Mouse (Mus musculus) bone marrow, adult 2 months (tissue): ENCODE measurements at regions not wholly inside any gene's neighbourhood (a gene's known extent, or its start where the extent isn't known, plus 50 kb on each side); places are given as distances from the start of the nearest gene placed in this dataset.

Experiments used
- H3K27ac ChIP-seq: fragments of 200-500 bp; 2 replicates; pipeline ENCODE4 v1.5.1; 2012; ENCODE audit warnings: low read depth, mild to moderate bottlenecking, control low read depth, inconsistent platforms, low read length; ENCODE audit not compliant: control insufficient read depth, poor library complexity, insufficient read depth
- H3K4me1 ChIP-seq: fragments of 200-500 bp; 2 replicates; pipeline ENCODE4 v1.6.1; 2011; ENCODE audit warnings: low read length; ENCODE audit not compliant: control insufficient read depth, insufficient read depth
- H3K4me3 ChIP-seq: fragments of 200-500 bp; replicated peaks from 2 replicates; pipeline ENCODE3; 2011; ENCODE audit warnings: mild to moderate bottlenecking, low read depth, low read length, control low read depth; ENCODE audit not compliant: control insufficient read depth
- CTCF ChIP-seq: fragments of 200-500 bp; IDR thresholded peaks from 2 replicates; pipeline ENCODE4 v1.5.1; 2011; ENCODE audit warnings: low read length, control low read depth; ENCODE audit not compliant: control insufficient read depth, insufficient read depth
- POLR2A ChIP-seq: fragments of 200-500 bp; IDR thresholded peaks from 2 replicates; pipeline ENCODE4 v1.6.1; 2011; ENCODE audit warnings: low read depth, mild to moderate bottlenecking, control low read depth, low read length, borderline replicate concordance; ENCODE audit not compliant: control insufficient read depth
- WGBS: fragments of 180-500 bp; shearing (Covaris S2); methylation state at CpG from one replicate; pipeline ENCODE4 v1.1.7; 2018; 5-methylcytosine and 5-hydroxymethylcytosine counted together

DNA sequence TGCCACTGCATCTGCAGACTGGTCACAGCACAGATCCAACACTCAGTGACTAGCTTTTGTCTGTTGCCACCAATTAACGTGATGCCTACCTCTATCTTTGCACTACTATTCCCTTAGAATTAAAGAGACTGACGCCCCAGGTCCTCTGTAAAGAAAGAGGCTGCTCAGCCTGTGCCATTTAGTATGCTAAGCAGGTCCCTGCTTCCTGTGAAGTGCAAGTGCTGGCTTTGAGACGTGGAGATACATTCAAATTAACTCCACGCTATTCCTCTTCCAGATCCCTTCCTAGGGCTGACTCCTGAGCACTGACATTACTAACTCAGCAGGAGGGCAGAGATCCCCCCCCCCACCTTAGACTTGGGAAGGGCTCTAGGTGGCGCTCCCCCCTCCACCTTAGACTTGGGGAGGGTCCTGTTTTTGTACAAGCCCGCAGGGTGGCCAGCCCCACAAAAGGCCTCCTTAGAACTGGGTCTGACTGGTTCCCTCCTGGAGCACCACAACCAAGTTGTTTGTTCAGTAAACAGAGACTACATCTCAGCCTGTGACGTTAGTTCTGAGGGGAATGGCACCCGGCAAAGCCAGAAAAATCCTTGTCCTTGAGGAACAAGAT lies 184.0 kb downstream of the Gm26897 start:
- TF ChIP-seq POLR2A (no peak), CTCF (no peak)
- Histone ChIP-seq H3K4me3 (no peak overlapping the region), H3K4me1 (no peaks in the 10 kb centered on the region), H3K27ac (no peak overlapping the region)
- WGBS: 34% methylated on average over 8 of the region's 8 CpGs

DNA sequence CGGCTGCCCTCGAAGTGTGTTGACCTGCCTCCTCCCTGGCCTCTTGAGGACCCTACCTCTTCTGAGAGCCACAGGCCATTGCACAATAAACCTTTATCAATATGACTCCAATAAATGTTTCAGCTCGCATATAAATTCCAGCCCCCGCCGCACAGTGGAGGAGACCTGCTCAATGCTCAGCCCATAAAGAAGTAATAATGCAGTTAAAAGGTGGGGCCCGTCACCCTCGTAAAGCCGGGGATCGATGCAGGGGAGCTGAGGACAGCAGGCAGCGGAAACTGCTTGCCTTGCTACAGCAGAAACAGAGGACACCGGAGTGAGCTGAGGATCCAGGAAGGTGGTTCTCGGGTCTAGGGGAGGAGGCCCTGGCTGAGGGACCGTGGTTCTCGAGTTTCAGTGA lies 185.2 kb downstream of the Gm26897 start:
- no peak overlapping the region for H3K4me3 ChIP-seq
- TF ChIP-seq CTCF (no peak), POLR2A (no peak)
- no peak overlapping the region for H3K27ac ChIP-seq
- no peaks in the 10 kb centered on the region for H3K4me1 ChIP-seq
- 65% methylated on average over 14 of the region's 14 CpGs for WGBS

- TF ChIP-seq CTCF (no peak), POLR2A (no peak)
- Histone ChIP-seq H3K4me3 (no peak overlapping the region), H3K4me1 (no peaks in the 10 kb centered on the region), H3K27ac (no peak overlapping the region)
- 58% methylated on average over 18 of the region's 18 CpGs for WGBS
These were observed 189.4 kb downstream of the Gm26897 start for GRCm38 (mm10) chr5:111922991-111923701.

GRCm38 (mm10) chr5:111925757-111926156 lies 192.0 kb downstream of the Gm26897 start:
- H3K4me1 ChIP-seq: no peaks in the 10 kb centered on the region
- WGBS: 66% methylated on average over 6 of the region's 6 CpGs
- TF ChIP-seq POLR2A: no peak
- H3K4me3 ChIP-seq: no peak overlapping the region
- H3K27ac ChIP-seq: no peak overlapping the region

DNA sequence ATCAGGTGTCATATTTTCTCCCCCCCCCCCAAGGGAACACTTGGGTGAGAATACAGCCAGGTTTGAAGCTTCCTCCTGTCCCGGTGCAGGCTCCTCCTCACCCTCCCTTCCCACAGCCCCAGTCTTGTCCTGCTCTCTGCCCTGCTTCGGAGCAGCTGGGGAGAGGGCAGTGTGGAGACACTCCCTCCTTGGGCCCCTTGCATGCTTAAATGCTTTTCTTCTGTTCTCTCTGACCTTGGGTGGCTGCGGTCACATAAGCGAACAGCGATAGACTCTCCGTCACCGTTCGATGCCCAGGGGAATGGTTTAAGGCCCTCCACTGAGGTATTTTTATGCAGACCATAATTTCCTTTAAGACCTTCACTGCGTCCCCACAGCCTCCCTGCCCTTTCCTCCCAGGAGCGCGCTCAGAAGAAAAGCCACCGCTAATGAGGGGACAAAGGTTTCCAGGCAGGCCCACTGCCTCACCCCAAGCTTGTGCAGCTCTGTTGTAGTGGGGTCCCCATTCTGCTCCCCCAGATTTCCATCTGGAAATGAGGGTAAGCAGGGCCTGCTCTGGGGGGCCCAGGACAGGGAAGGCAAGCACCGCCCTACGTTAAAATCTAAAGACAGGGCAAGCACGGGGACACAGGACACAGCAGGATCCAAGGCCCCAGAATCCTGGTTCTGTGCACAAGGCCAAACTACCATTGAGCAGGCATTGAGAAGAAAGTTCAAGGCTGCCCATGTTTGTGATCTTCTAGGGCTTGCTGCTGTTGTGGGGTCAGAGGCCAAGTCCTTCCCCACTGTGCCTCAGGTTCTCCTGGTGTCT lies 195.7 kb downstream of the Gm26897 start:
- no peak for TF ChIP-seq POLR2A
- WGBS: 70% methylated on average over 15 of the region's 15 CpGs
- no peak overlapping the region for H3K4me3 ChIP-seq
- no peaks in the 10 kb centered on the region for H3K4me1 ChIP-seq
- no peak overlapping the region for H3K27ac ChIP-seq

GRCm38 (mm10) chr5:111929991-111930339 lies 196.2 kb downstream of the Gm26897 start:
- 69% methylated on average over 3 of the region's 3 CpGs for WGBS
- TF ChIP-seq CTCF (no peak), POLR2A (no peak)
- Histone ChIP-seq H3K4me1 (no peaks in the 10 kb centered on the region), H3K4me3 (no peak overlapping the region), H3K27ac (no peak overlapping the region)

- 54% methylated on average over 3 of the region's 3 CpGs for WGBS
- H3K27ac ChIP-seq: no peak overlapping the region
- no peak overlapping the region for H3K4me3 ChIP-seq
- H3K4me1 ChIP-seq: no peaks in the 10 kb centered on the region
- no peak for TF ChIP-seq POLR2A
- TF ChIP-seq CTCF: peak; percentile 43
These were observed 198.0 kb downstream of the Gm26897 start for GRCm38 (mm10) chr5:111931733-111932132.

DNA sequence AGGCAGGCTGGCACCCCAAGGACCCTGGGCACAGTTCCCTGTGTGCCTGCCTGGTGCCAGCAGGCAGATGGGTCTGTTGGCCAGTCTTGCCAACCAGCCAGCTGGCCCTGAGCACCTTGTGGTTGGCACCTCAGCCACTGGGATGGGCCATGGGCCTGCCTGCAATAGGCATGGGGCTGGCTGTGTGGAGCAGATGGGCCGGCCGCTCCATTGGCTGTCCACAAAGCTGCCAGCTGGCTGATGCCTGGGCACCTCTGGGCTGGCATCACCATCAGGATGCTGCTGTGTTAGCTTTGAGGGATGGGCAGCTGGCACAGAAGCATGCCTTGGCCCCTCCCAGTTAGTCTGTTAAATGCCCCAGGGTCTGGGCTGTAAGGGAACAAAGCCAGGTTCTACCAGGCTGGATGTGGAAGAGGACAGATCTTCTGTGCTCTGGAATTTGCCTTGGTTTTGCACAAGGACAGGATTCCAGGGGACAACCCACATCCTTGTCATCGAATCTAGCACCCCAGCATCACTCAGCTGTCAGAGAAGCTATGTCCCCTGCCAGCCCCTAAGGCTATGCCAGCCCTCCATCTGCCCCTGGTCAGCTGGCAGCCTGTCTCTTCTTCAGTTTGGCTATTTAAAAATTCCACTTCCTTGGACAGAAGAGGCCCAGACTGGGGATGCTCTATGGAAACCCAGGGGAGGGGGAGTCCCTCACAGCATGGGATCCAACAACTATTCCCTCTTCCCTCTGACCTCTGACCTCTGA lies 201.8 kb downstream of the Gm26897 start:
- Histone ChIP-seq H3K4me3 (no peak overlapping the region), H3K4me1 (no peaks in the 10 kb centered on the region), H3K27ac (no peak overlapping the region)
- WGBS: 67% methylated on average over 3 of the region's 3 CpGs
- TF ChIP-seq CTCF (no peak), POLR2A (no peak)

GRCm38 (mm10) chr5:111941831-111942230 lies 208.1 kb downstream of the Gm26897 start:
- 72% methylated on average over 16 of the region's 16 CpGs for WGBS
- no peak overlapping the region for H3K27ac ChIP-seq
- TF ChIP-seq POLR2A (no peak), CTCF (no peak)
- no peak overlapping the region for H3K4me3 ChIP-seq
- H3K4me1 ChIP-seq: no peaks in the 10 kb centered on the region
